Mouse (Mus musculus): ENCODE results near the gene Adra1d. TPM values are rescaled to one million over a fixed set of nuclear protein-coding genes. Genes with fewer than 3 reads are reported as not detected.
A peak's percentile ranks its signal among the peaks of the same experiment; 100 is the strongest.

Gene Adra1d
- 1.6 TPM in 2 replicates for polyA plus RNA-seq (2014; fragmentation: Nextera tagmentation; extraction: Ambion mirVana)

DNA sequence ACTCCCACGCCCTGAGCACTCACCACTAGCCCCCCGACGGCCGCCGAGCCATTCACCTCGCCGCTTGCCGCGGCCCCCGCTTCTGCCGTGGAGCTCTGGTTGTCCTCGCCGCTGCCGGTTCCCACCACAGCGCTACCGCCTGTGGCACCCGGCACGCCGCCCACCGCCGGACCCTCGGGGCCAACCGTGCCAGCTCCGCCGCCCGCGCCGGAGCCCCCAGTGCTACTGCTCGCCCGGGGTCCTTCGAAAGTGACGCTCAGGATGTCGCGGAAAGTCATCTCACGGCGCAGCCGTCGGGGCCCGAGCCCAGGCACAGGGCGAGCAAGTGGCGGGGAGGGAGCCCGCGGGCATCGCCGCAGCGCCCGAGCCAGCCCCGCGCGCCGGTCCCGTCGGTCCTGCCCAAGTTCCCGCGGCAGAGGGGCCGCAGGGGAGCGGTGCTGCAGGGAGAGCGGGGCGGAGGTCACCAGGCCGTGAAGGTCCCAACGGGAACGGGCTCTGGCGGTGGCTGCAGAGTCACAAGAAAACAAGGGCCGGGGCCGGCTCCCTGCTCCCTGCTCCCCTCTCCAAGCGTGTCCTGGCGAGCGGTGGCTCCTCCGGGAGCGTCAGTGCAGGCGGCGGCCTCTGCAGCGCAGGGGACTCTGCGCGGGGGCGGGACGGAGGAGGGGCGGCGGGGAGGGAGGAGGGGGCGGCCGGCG lies at the start of gene Adra1d:
Gene Adra1d (minus strand): TSS at position 393 of the 695 bp plus-strand sequence.
- Histone ChIP-seq H3K27ac (replicated peaks; ENCODE audit: low read depth, low read length) (no peak within 1 kb of the TSS), H3K4me2 (ENCODE audit: low read depth, low read length) (peak within 1 kb of the TSS; percentile 90), H3K9me3 (ENCODE audit: control insufficient read depth, low read length) (no peaks in the 10 kb centered on the region), H3K4me3 (ENCODE audit: low read depth, low read length) (peak within 1 kb of the TSS; percentile 54), H3K36me3 (ENCODE audit: control insufficient read depth, insufficient read depth, low read length) (no peaks in the 10 kb centered on the region), H3K4me1 (ENCODE audit: control insufficient read depth, insufficient read depth, low read length) (peaks cover 8% of the 10 kb centered on the region; the same call in 1 of the 2 replicates), H3K27me3 (replicated peaks; ENCODE audit: control insufficient read depth, insufficient read depth, low read length) (peaks cover 75% of the 10 kb centered on the region), H3K9ac (ENCODE audit: low read depth, low read length) (peak within 1 kb of the TSS; percentile 62)
- under 1% methylated on average over 15 of the region's 82 CpGs for WGBS
- ATAC-seq (ENCODE audit: low read depth) (peak; percentile 45; the same call in 1 of the 2 replicates), DNase-seq (ENCODE audit: low spot score) (peak; percentile 13)

DNA sequence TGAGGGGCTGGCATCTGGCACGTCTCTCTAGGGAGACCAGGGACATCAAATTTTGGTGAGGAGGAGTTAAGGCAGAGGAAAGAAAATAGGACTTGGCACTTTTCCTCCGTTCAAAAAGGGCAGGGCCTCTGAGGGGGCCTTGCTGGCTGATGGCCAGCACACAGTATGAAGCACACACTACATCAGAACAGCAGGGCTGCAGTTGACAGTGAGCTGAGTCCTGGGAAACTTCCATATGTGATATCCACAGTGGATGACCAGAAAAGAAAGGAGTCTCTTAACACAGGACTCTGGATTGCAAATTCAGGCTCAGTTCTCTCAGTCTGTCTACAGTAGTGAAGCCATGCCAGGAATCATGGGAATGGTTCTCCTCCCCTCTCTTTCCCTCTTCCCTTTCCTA lies 39.8 kb upstream of the Adra1d start:
- Histone ChIP-seq H3K9me3 (ENCODE audit: control insufficient read depth, low read length) (no peaks in the 10 kb centered on the region), H3K4me1 (ENCODE audit: control insufficient read depth, insufficient read depth, low read length) (peaks cover 5% of the 10 kb centered on the region; the same call in 1 of the 2 replicates), H3K36me3 (ENCODE audit: control insufficient read depth, insufficient read depth, low read length) (no peaks in the 10 kb centered on the region), H3K27me3 (replicated peaks; ENCODE audit: control insufficient read depth, insufficient read depth, low read length) (no peaks in the 10 kb centered on the region), H3K4me2 (ENCODE audit: low read depth, low read length) (no peak overlapping the region), H3K27ac (replicated peaks; ENCODE audit: low read depth, low read length) (no peak overlapping the region), H3K4me3 (ENCODE audit: low read depth, low read length) (no peak overlapping the region), H3K9ac (ENCODE audit: low read depth, low read length) (no peak overlapping the region)
- peak; percentile 40 for DNase-seq (ENCODE audit: low spot score)
- 35% methylated on average over 2 of the region's 2 CpGs for WGBS
- ATAC-seq (ENCODE audit: low read depth), result no peak

DNA sequence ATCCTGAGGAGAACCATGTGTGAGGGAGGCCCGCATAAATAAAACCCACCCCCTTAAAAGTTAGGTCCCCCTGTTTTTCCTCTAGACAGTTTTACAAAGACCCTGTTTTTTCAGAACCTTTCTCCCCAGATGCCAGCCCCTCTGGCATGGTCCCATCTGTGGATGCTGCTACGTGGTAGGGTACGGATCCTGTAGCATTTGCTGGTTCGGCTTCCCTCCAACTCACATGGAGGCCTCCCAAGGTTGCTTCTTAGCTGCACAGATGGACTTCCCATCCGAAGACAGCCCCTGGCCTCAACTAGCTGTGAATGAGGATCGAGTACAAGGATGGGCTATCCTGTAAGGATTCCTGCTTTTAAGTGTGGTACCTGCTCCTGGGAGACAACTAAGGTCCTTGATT lies 32.8 kb upstream of the Adra1d start:
- Histone ChIP-seq H3K4me2 (ENCODE audit: low read depth, low read length) (no peak overlapping the region), H3K36me3 (ENCODE audit: control insufficient read depth, insufficient read depth, low read length) (no peaks in the 10 kb centered on the region), H3K27me3 (replicated peaks; ENCODE audit: control insufficient read depth, insufficient read depth, low read length) (no peaks in the 10 kb centered on the region), H3K4me3 (ENCODE audit: low read depth, low read length) (no peak overlapping the region), H3K9me3 (ENCODE audit: control insufficient read depth, low read length) (no peaks in the 10 kb centered on the region), H3K27ac (replicated peaks; ENCODE audit: low read depth, low read length) (no peak overlapping the region), H3K9ac (ENCODE audit: low read depth, low read length) (no peak overlapping the region), H3K4me1 (ENCODE audit: control insufficient read depth, insufficient read depth, low read length) (no peaks in the 10 kb centered on the region)
- DNase-seq (ENCODE audit: low spot score) (no peak), ATAC-seq (ENCODE audit: low read depth) (no peak)
- WGBS, result 78% methylated on average over 6 of the region's 6 CpGs

DNA sequence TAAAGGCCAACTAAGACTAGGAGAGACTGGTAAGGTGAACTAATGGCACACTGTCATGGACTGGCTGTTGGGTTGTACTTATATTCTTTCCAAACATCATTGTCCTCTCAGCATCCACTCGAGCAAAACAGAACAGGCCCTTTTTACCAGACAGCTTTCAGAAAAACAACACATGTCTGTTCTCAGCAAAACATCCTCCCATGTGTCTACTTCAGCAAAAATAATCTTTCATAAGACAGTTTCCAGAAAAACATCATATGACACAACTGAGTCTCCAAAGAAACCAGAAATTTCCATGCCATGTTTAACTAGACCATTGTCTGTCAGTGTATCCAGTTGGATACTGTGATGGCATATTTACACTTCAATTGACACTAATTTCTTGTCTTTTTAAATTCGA lies 25.4 kb upstream of the Adra1d start:
- H3K9me3 ChIP-seq (ENCODE audit: control insufficient read depth, low read length), result peaks cover 4% of the 10 kb centered on the region; the same call in 1 of the 2 replicates
- no peak overlapping the region for H3K4me3 ChIP-seq (ENCODE audit: low read depth, low read length)
- DNase-seq (ENCODE audit: low spot score) (no peak), ATAC-seq (ENCODE audit: low read depth) (no peak)
- WGBS, result 71% methylated on average over 2 of the region's 2 CpGs
- H3K27me3 ChIP-seq (replicated peaks; ENCODE audit: control insufficient read depth, insufficient read depth, low read length), result no peaks in the 10 kb centered on the region
- H3K4me1 ChIP-seq (ENCODE audit: control insufficient read depth, insufficient read depth, low read length), result no peaks in the 10 kb centered on the region
- no peaks in the 10 kb centered on the region for H3K36me3 ChIP-seq (ENCODE audit: control insufficient read depth, insufficient read depth, low read length)
- no peak overlapping the region for H3K4me2 ChIP-seq (ENCODE audit: low read depth, low read length)
- H3K9ac ChIP-seq (ENCODE audit: low read depth, low read length), result no peak overlapping the region
- no peak overlapping the region for H3K27ac ChIP-seq (replicated peaks; ENCODE audit: low read depth, low read length)

DNA sequence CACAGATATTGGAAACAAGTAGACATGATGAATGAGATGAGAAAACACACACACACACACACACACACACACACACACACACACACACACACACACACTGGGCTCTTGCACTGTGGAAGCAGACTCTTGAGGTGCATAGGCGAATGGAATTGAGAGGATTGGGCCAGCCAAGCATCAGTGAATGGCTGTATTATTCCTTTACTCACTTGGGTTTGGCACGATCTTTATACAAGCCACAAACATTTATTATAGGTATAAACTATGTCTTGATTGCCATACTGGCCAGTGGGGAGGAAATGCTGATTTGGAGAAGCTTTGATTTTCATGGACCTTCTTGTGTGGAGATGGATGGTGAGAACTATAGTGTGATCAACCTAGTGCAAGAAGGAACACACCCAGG lies 19.4 kb upstream of the Adra1d start:
- no peaks in the 10 kb centered on the region for H3K36me3 ChIP-seq (ENCODE audit: control insufficient read depth, insufficient read depth, low read length)
- DNase-seq (ENCODE audit: low spot score), result no peak
- H3K4me3 ChIP-seq (ENCODE audit: low read depth, low read length), result no peak overlapping the region
- WGBS, result 78% methylated on average over 2 of the region's 2 CpGs
- H3K4me2 ChIP-seq (ENCODE audit: low read depth, low read length), result no peak overlapping the region
- H3K9ac ChIP-seq (ENCODE audit: low read depth, low read length), result no peak overlapping the region
- no peak overlapping the region for H3K27ac ChIP-seq (replicated peaks; ENCODE audit: low read depth, low read length)
- no peak for ATAC-seq (ENCODE audit: low read depth)
- no peaks in the 10 kb centered on the region for H3K9me3 ChIP-seq (ENCODE audit: control insufficient read depth, low read length)
- H3K4me1 ChIP-seq (ENCODE audit: control insufficient read depth, insufficient read depth, low read length), result no peaks in the 10 kb centered on the region
- no peaks in the 10 kb centered on the region for H3K27me3 ChIP-seq (replicated peaks; ENCODE audit: control insufficient read depth, insufficient read depth, low read length)

DNA sequence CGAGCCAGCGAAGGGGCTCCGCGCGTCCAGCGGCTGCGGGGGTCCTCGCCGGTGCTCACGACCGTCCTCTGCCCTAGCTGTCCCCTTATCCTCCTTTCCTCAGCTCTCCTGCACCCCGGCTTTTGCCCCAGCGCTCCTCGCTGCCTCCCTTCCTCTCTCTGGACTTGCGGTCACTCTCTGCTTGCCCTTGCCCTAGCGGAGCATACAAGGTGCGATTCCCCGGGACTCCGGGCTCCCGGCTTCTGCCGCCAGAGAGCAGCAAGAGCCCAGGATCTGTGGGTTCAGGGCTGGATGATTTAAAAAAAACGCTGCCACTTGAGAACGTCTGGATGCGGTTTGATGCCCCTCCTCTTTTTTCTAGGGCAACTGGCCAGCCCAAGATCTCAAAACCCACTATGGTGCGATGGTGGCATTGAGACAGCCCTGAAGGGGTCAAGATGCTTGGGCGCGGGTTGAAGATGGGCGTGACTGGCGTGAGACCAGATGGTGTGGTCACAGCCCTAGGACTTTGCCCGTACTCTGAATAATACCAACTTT lies 571 bp upstream of the Adra1d start:
- 2% methylated on average over 17 of the region's 30 CpGs for WGBS
- peak overlapping the region; percentile 62 for H3K9ac ChIP-seq (ENCODE audit: low read depth, low read length)
- H3K4me1 ChIP-seq (ENCODE audit: control insufficient read depth, insufficient read depth, low read length), result peaks cover 8% of the 10 kb centered on the region; the same call in 1 of the 2 replicates
- DNase-seq (ENCODE audit: low spot score) (peak; percentile 90), ATAC-seq (ENCODE audit: low read depth) (peak; percentile 74)
- peak overlapping the region; percentile 54 for H3K4me3 ChIP-seq (ENCODE audit: low read depth, low read length)
- no peaks in the 10 kb centered on the region for H3K9me3 ChIP-seq (ENCODE audit: control insufficient read depth, low read length)
- no peaks in the 10 kb centered on the region for H3K36me3 ChIP-seq (ENCODE audit: control insufficient read depth, insufficient read depth, low read length)
- H3K27me3 ChIP-seq (replicated peaks; ENCODE audit: control insufficient read depth, insufficient read depth, low read length), result peaks cover 70% of the 10 kb centered on the region
- H3K27ac ChIP-seq (replicated peaks; ENCODE audit: low read depth, low read length), result no peak overlapping the region
- peak overlapping the region; percentile 90 for H3K4me2 ChIP-seq (ENCODE audit: low read depth, low read length)

DNA sequence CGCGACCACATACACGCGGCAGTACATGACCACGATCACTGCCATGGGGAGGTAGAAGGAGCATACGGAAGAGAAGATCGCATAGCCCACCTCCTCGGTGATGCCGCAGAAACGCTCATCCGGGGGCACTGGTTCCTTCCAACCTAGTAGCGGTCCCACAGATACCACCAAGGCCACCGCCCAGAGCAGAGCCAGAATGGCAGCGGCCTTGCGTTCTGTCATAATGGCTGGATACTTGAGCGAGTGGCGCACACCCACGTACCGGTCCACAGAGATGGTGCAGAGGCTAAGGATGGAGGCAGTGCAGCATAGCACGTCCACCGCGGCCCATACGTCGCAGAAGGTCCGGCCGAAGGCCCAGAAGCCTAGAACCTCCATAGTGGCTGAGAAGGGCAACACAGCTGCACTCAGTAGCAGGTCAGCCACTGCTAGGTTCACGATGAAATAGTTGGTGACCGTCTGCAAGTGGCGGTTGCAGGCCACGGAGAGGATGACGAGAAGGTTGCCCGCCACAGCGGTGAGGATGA lies 676 bp downstream of the Adra1d start:
- Histone ChIP-seq H3K9me3 (ENCODE audit: control insufficient read depth, low read length) (no peaks in the 10 kb centered on the region), H3K27me3 (replicated peaks; ENCODE audit: control insufficient read depth, insufficient read depth, low read length) (peaks cover 75% of the 10 kb centered on the region), H3K36me3 (ENCODE audit: control insufficient read depth, insufficient read depth, low read length) (no peaks in the 10 kb centered on the region), H3K9ac (ENCODE audit: low read depth, low read length) (peak overlapping the region; percentile 62), H3K4me2 (ENCODE audit: low read depth, low read length) (peak overlapping the region; percentile 90), H3K4me1 (ENCODE audit: control insufficient read depth, insufficient read depth, low read length) (peaks cover 8% of the 10 kb centered on the region; the same call in 1 of the 2 replicates), H3K4me3 (ENCODE audit: low read depth, low read length) (peak overlapping the region; percentile 54), H3K27ac (replicated peaks; ENCODE audit: low read depth, low read length) (no peak overlapping the region)
- ATAC-seq (ENCODE audit: low read depth) (no peak), DNase-seq (ENCODE audit: low spot score) (no peak)
- WGBS, result 5% methylated on average over 29 of the region's 33 CpGs

DNA sequence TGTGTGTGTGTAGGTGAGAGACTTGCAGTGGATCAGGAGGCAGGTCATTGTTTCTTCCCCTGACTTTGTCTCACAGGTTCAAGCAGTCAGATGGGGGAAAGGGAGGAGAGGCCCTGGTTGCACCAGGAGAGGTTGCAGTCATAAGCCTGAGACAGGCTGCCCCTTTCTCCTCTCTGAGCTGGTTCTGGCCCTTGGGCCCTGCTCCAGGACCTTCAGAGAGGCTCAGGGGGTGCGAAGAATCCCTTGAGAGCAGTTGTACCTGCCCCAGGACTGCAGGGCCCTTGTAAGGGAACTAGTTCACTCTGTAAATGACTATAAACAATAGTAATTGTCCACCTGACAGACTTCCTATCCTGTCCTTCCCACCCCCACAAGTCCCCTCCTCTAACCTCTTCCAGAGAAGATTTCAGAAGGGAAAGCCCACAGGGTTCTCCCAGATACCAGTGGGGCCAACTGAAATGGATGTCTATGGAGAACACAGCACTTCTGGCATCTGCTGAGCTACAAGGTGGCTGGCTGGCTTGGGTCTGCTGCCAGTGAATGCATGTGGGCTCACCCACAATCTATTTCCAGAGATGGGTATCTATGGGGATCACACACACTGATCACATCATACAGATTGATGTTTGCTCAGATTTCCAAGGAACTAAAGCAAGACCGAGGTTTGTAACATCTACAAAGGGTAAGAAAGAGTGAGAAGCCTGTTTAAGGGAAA lies 1.7 kb downstream of the Adra1d start:
- no peaks in the 10 kb centered on the region for H3K36me3 ChIP-seq (ENCODE audit: control insufficient read depth, insufficient read depth, low read length)
- no peak for ATAC-seq (ENCODE audit: low read depth)
- WGBS, result 48% methylated on average over 2 of the region's 2 CpGs
- H3K27me3 ChIP-seq (replicated peaks; ENCODE audit: control insufficient read depth, insufficient read depth, low read length), result peaks cover 74% of the 10 kb centered on the region
- peaks cover 8% of the 10 kb centered on the region; the same call in 1 of the 2 replicates for H3K4me1 ChIP-seq (ENCODE audit: control insufficient read depth, insufficient read depth, low read length)
- no peaks in the 10 kb centered on the region for H3K9me3 ChIP-seq (ENCODE audit: control insufficient read depth, low read length)
- no peak overlapping the region for H3K9ac ChIP-seq (ENCODE audit: low read depth, low read length)
- H3K4me3 ChIP-seq (ENCODE audit: low read depth, low read length), result peak overlapping the region; percentile 54
- H3K4me2 ChIP-seq (ENCODE audit: low read depth, low read length), result peak overlapping the region; percentile 90; the same call in 1 of the 2 replicates
- no peak for DNase-seq (ENCODE audit: low spot score)
- no peak overlapping the region for H3K27ac ChIP-seq (replicated peaks; ENCODE audit: low read depth, low read length)
